Mouse (Mus musculus): ENCODE data around the gene Gm10447.

DNA sequence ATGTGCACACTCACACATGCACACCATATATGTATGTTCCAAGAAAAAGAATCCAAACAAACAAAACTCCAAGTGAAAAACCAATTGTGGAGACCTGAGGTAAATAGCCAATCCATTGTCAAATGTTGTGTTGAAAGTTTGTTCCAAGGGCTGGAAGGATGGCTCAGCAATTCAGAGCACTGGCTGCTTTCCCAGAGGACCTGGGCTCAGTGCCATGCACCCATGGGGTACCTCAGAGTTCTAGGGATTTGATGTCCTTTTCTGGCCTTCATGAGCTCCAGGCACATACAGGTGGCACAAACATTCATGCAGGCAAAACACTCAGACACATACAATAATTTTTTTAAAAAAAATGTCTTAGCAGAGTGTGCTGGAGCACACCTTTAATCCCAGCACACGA, 8.4 kb downstream of the Gm10447 start:
- no peak for TF ChIP-seq CTCF (IDR thresholded peaks at IDR 0.05; ENCODE audit: borderline replicate concordance, extremely low read depth, insufficient read depth, insufficient read length)
- no peak for TF ChIP-seq POLR2A (IDR thresholded peaks at IDR 0.05; ENCODE audit: borderline replicate concordance, extremely low read depth, insufficient read depth, insufficient read length, poor library complexity, severe bottlenecking)
